Mouse (Mus musculus) ES-E14 (cell line): Measurements from ENCODE around the gene Bhlhe41. TPM values are rescaled to one million over a fixed set of nuclear protein-coding genes. Genes with fewer than 3 reads are reported as not detected.

Experiments
- DNase-seq: peaks from one replicate; pipeline ENCODE4 v3.0.0-alpha.2; 2013; ENCODE audit warnings: low read depth, low spot score
- H3K27ac ChIP-seq: 2 replicates; pipeline ENCODE4 v1.5.1; 2012; ENCODE audit warnings: low read depth, mild to moderate bottlenecking, low read length, moderate library complexity, mixed read lengths; ENCODE audit not compliant: poor library complexity, insufficient read depth, severe bottlenecking
- H3K36me3 ChIP-seq: 2 replicates; pipeline ENCODE4 v1.6.1; 2012; ENCODE audit warnings: mild to moderate bottlenecking, low read length, moderate library complexity, mixed read lengths; ENCODE audit not compliant: control insufficient read depth, poor library complexity, insufficient read depth, severe bottlenecking
- H3K4me1 ChIP-seq, 2 experiments: fragments of 150-350 bp in 1 of 2; sonication (generic) in 1 of 2; 2 replicates each; pipeline ENCODE4 v1.6.1; 2012; ENCODE audit warnings: low read length in 2 of 2, mild to moderate bottlenecking in 1 of 2, mixed read lengths in 1 of 2; ENCODE audit not compliant: control insufficient read depth in 2 of 2, insufficient read depth in 2 of 2, poor library complexity in 1 of 2
- H3K4me3 ChIP-seq, 2 experiments: fragments of 150-350 bp in 1 of 2; sonication (generic) in 1 of 2; 2 replicates each; pipeline ENCODE4 v1.5.1; 2012; ENCODE audit warnings: low read length in 2 of 2, low read depth in 1 of 2, mild to moderate bottlenecking in 1 of 2, mixed read lengths in 1 of 2; ENCODE audit not compliant: insufficient read depth in 1 of 2, poor library complexity in 1 of 2, severe bottlenecking in 1 of 2
- H3K9ac ChIP-seq: 2 replicates; pipeline ENCODE4 v1.6.1; 2012; ENCODE audit warnings: low read depth, mild to moderate bottlenecking, low read length, mixed read lengths; ENCODE audit not compliant: poor library complexity, insufficient read depth, severe bottlenecking
- H3K9me3 ChIP-seq: fragments of 150-350 bp; sonication (generic); 2 replicates; pipeline ENCODE4 v1.6.1; 2012; ENCODE audit warnings: low read depth, mild to moderate bottlenecking, low read length; ENCODE audit not compliant: control insufficient read depth, insufficient read depth
- CHD2 ChIP-seq: IDR thresholded peaks from 2 replicates; pipeline ENCODE4 v1.6.1; 2014; ENCODE audit warnings: mild to moderate bottlenecking, low read depth, low read length, inconsistent platforms
- HCFC1 ChIP-seq: IDR thresholded peaks from 2 replicates; pipeline ENCODE4 v1.6.1; 2012; ENCODE audit warnings: low read length, inconsistent platforms, borderline replicate concordance; ENCODE audit not compliant: insufficient read depth
- MAFK ChIP-seq: IDR thresholded peaks from 2 replicates; pipeline ENCODE4 v1.6.1; 2014; ENCODE audit warnings: mild to moderate bottlenecking, low read depth, low read length, inconsistent platforms; ENCODE audit not compliant: insufficient read depth
- ZC3H11A ChIP-seq: IDR thresholded peaks from 2 replicates; pipeline ENCODE4 v1.6.1; 2012; ENCODE audit warnings: low read depth, mild to moderate bottlenecking, inconsistent platforms, low read length, borderline replicate concordance
- ZNF384 ChIP-seq: IDR thresholded peaks from 2 replicates; pipeline ENCODE4 v1.6.1; 2012; ENCODE audit warnings: low read depth, low read length, inconsistent platforms
- in situ Hi-C, 2 experiments: fragments of 600-800 bp; cut with MboI; formaldehyde crosslinking; loops; one replicate each; pipeline ENCODE4 v1.15.1; 2025; ENCODE audit warnings: low sequenced_read_pairs in 2 of 2, inconsistent platforms in 1 of 2; ENCODE audit not compliant: unreplicated experiment in 2 of 2
- total RNA-seq: library from RNA; depleted of rRNA; stranded (reverse); fragments of 300-350 nt; gene quantifications from 2 replicates; pipeline ENCODE4 v1.2.3, GENCODE M21; 2012

Bhlhe41 gene
- total RNA-seq, 1 experiment, result 0.54 TPM

GRCm38 (mm10) chr6:145846076-145846475 lies 19.3 kb downstream of the Bhlhe41 start:
- in situ Hi-C loops, result loop anchor here in 1 of 2 experiments (25.0 kb wide), 1 partner anchor 441 kb away; no protein-coding TSS in a partner anchor
- no peak for DNase-seq
- H3K27ac ChIP-seq, result no peak overlapping the region
- no peaks in the 10 kb centered on the region for H3K9me3 ChIP-seq
- no peak overlapping the region for H3K4me3 ChIP-seq
- H3K36me3 ChIP-seq, result no peaks in the 10 kb centered on the region
- no peak overlapping the region for H3K9ac ChIP-seq
- TF ChIP-seq ZNF384 (no peak), CHD2 (no peak), MAFK (no peak), HCFC1 (no peak), ZC3H11A (no peak)
- no peaks in the 10 kb centered on the region for H3K4me1 ChIP-seq

GRCm38 (mm10) chr6:145845611-145846010 lies 19.7 kb downstream of the Bhlhe41 start:
- TF ChIP-seq ZNF384, result no peak
- TF ChIP-seq HCFC1, result no peak
- no peak for TF ChIP-seq MAFK
- TF ChIP-seq ZC3H11A, result no peak
- no peak for TF ChIP-seq CHD2
- in situ Hi-C loops, result loop anchor here in 1 of 2 experiments (25.0 kb wide), 1 partner anchor 442 kb away; no protein-coding TSS in a partner anchor
- no peak overlapping the region for H3K4me3 ChIP-seq

GRCm38 (mm10) chr6:145835359-145835758 lies 30.0 kb downstream of the Bhlhe41 start:
- Histone ChIP-seq H3K27ac (no peak overlapping the region), H3K9me3 (no peaks in the 10 kb centered on the region), H3K36me3 (no peaks in the 10 kb centered on the region), H3K9ac (no peak overlapping the region), H3K4me1 (no peaks in the 10 kb centered on the region), H3K4me3 (no peak overlapping the region)
- TF ChIP-seq CHD2, result no peak
- in situ Hi-C loops, result loop anchor here in 1 of 2 experiments (25.0 kb wide), 1 partner anchor 452 kb away; no protein-coding TSS in a partner anchor
- no peak for DNase-seq

More at GRCm38 (mm10) chr6:145845611-145846010, 19.7 kb downstream of the Bhlhe41 start:
- DNase-seq, result no peak
- no peaks in the 10 kb centered on the region for H3K36me3 ChIP-seq
- no peak overlapping the region for H3K9ac ChIP-seq
- H3K27ac ChIP-seq, result no peak overlapping the region
- H3K9me3 ChIP-seq, result no peaks in the 10 kb centered on the region
- no peaks in the 10 kb centered on the region for H3K4me1 ChIP-seq

- DNase-seq, result no peak
- Histone ChIP-seq H3K36me3 (no peaks in the 10 kb centered on the region), H3K9me3 (no peaks in the 10 kb centered on the region), H3K4me3 (no peak overlapping the region), H3K27ac (no peak overlapping the region), H3K9ac (no peak overlapping the region), H3K4me1 (no peaks in the 10 kb centered on the region)
- TF ChIP-seq HCFC1, result no peak
- in situ Hi-C loops, result loop anchor here in 1 of 2 experiments (25.0 kb wide), 1 partner anchor 454 kb away; no protein-coding TSS in a partner anchor
Observed at GRCm38 (mm10) chr6:145832927-145833326, 32.4 kb downstream of the Bhlhe41 start.

GRCm38 (mm10) chr6:145830617-145831016 lies 34.7 kb downstream of the Bhlhe41 start:
- Histone ChIP-seq H3K36me3 (no peaks in the 10 kb centered on the region), H3K27ac (no peak overlapping the region), H3K4me3 (no peak overlapping the region), H3K9me3 (no peaks in the 10 kb centered on the region), H3K4me1 (no peaks in the 10 kb centered on the region), H3K9ac (no peak overlapping the region)
- in situ Hi-C loops, result loop anchor here in 1 of 2 experiments (25.0 kb wide), 1 partner anchor 457 kb away; no protein-coding TSS in a partner anchor
- TF ChIP-seq ZC3H11A (no peak), HCFC1 (no peak), ZNF384 (no peak), CHD2 (no peak), MAFK (no peak)
- DNase-seq, result no peak
